ENCODE assay signal across 24 mouse cellular contexts in the genomic region with DNA sequence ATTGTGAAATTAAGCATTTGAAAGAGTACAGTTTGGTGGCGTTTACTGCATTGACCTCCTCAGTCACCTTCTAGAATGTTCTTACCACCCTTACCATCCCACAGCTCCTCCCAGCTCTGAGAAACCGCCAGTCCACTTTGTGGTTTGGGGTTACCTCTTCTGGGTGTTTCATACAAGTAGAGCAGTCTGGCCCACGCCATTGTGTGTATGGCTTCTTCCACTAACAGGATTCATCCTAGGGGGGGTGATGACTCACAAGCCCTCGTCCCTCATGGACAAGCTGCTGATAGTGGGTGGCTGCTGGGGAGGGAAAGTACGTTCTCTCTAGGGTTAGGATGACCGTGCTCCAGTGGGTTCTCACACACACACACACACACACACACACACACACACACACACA.
DNase-seq lines count a peak whose midpoint lies in the region; ATAC-seq and TF ChIP-seq lines count a peak whose summit lies in the region.
"Had no signal": no experiment of that assay in that cellular context is flagged by ENCODE, and none has a peak within 500 bp of the region (broad histone marks: within the 10 kb centered on the region; RNA-seq: fewer than 3 reads in every experiment).

No protein-coding gene starts in this region.

- no peak overlapping the region for H3ac ChIP-seq in myocyte (ENCODE audit: control insufficient read depth, insufficient read length)

- peak; percentile 20 to 21 for DNase-seq in left cerebral cortex, postnatal 14 days (ENCODE audit: low spot score in 2 of 2)
- no peak for DNase-seq in left cerebral cortex, adult 11 months (ENCODE audit: low spot score)
- DNase-seq in CD4-positive helper T cell, adult 2 months (ENCODE audit: low read depth, low spot score), result peak; percentile 16
- DNase-seq in thymus, postnatal 14 days, result no peak
- DNase-seq in cerebellum, adult 18-20 months, result no peak
- DNase-seq: adrenal gland, postnatal 14 days; cerebellum, adult 11-12 months; cerebellum, postnatal 25 days; forebrain, postnatal 0 days; gastrocnemius, adult 2 months; kidney, postnatal 4 days; liver; lung, postnatal 36 days had no signal

- H3K4me3 ChIP-seq in myocyte, result no peak overlapping the region
- H3K4me3 ChIP-seq: gastrocnemius, adult 2 months; left cerebral cortex, adult 2 months; limb, embryonic 10.5 days; liver, embryonic 15.5 days; lung, embryonic 15.5 days; neural tube, embryonic 15.5 days had no signal

- H3K79me2 ChIP-seq in myocyte (ENCODE audit: control insufficient read depth, insufficient read depth), result no peaks in the 10 kb centered on the region

- no peak for TF ChIP-seq POLR2A in myocyte (IDR thresholded peaks at IDR 0.05; ENCODE audit: insufficient read length, low read depth)

- ATAC-seq in common myeloid progenitor, adult 5-6 weeks (replicated peaks; ENCODE audit: low read depth, poor library complexity, severe bottlenecking), result peak; percentile 94
- ATAC-seq: activated CD4-positive, CD25-positive, alpha-beta regulatory T cell, adult 4 months; forebrain, postnatal 0 days; hindbrain, postnatal 0 days; intestine, postnatal 0 days had no signal

- H3K27me3 ChIP-seq in myocyte (ENCODE audit: control insufficient read depth, insufficient read depth, insufficient read length), result no peaks in the 10 kb centered on the region
- H3K27me3 ChIP-seq: liver, embryonic 15.5 days; lung, embryonic 15.5 days; neural tube, embryonic 15.5 days had no signal

- intact Hi-C loops in left cerebral cortex, postnatal 14 days (cut with DNase I), result no loop called here

- no peaks in the 10 kb centered on the region for H3K36me3 ChIP-seq in myocyte (ENCODE audit: control insufficient read depth, insufficient read depth)
- H3K36me3 ChIP-seq: limb, embryonic 10.5 days; liver, embryonic 15.5 days; lung, embryonic 15.5 days; neural tube, embryonic 15.5 days had no signal

- H3K4me2 ChIP-seq in myocyte (ENCODE audit: low read depth), result peak overlapping the region; percentile 32
- H3K4me2 ChIP-seq: heart, embryonic 11.5 days; liver, embryonic 15.5 days; lung, embryonic 15.5 days; neural tube, embryonic 15.5 days had no signal

TF ChIP-seq in myocyte, 11 proteins besides CTCF, POLR2A, EP300 and RAD21:
- no peak for TF ChIP-seq TCF12 (IDR thresholded peaks at IDR 0.05; ENCODE audit: insufficient read depth, poor library complexity, severe bottlenecking)
- TF ChIP-seq SRF (IDR thresholded peaks at IDR 0.05; ENCODE audit: control insufficient read depth, insufficient read length, low read depth), result no peak
- no peak for TF ChIP-seq CEBPB (IDR thresholded peaks at IDR 0.05; ENCODE audit: insufficient read depth, poor library complexity, severe bottlenecking)
- TF ChIP-seq MYOG (IDR thresholded peaks at IDR 0.05; ENCODE audit: control insufficient read depth in 1 of 3, insufficient read depth in 1 of 3, insufficient read length in 2 of 3, low read depth in 2 of 3), result no peak
- TF ChIP-seq MYOD1 (IDR thresholded peaks at IDR 0.05; ENCODE audit: control insufficient read depth in 1 of 3, insufficient read length in 2 of 3, low read depth in 2 of 3), result no peak
- TF ChIP-seq MAX (IDR thresholded peaks at IDR 0.05; ENCODE audit: low read depth), result no peak
- TF ChIP-seq TCF3 (IDR thresholded peaks at IDR 0.05; ENCODE audit: insufficient read length, low read depth), result no peak
- no peak for TF ChIP-seq USF1 (IDR thresholded peaks at IDR 0.05; ENCODE audit: low read depth)

Comparison
In these comparisons a context has a peak if more than half of its experiments do, and no peak if none do; other contexts are left out.
1. DNase-seq: peak in left cerebral cortex, postnatal 14 days (2 of 2) and CD4-positive helper T cell, adult 2 months (single experiment); none in left cerebral cortex, adult 11 months (single experiment), thymus, postnatal 14 days (single experiment) and cerebellum, adult 18-20 months (0 of 2).